Mouse (Mus musculus) heart, postnatal 36 days (tissue): ENCODE measurements around the gene Tmem177. TPM values are rescaled to one million over a fixed set of nuclear protein-coding genes. Genes with fewer than 3 reads are reported as not detected.

ENCODE experiments used
- DNase-seq, 2 experiments: peaks; one replicate each; pipeline ENCODE4 v3.0.0; 2021 to 2022
- intact Hi-C: fragments of 180-260 bp; cut with DNase I; formaldehyde crosslinking; loops from one replicate; pipeline ENCODE4 v1.15.1; 2025
- total RNA-seq, 2 experiments: library from RNA; stranded (reverse); gene quantifications; 2 replicates each; pipeline ENCODE4 v1.2.3; 2021

Tmem177 gene
- total RNA-seq, 2 experiments from 2014 or later, result 9.6 to 10.0 TPM

DNA sequence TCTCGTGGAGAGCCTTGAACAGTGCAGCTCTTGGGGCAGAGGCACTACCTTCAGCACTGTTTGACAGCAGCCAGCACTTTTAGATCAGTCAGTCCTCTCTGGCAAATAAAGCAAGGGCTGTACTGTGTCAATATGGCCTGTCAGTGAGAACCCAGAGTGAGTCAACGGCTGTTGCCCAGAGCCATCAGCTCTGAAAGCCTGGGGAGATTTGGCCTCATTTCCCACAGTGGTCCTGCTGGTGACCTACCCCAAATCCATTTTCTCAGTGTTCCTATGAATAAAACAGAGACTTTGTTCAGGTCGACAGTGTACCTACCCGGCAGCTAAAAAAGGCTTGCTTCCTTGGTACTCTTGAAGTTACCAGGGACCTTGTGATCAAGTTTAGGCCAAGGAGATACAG, 21.1 kb downstream of the Tmem177 start:
- intact Hi-C loops, result no loop called here
- no peak for DNase-seq

GRCm38 (mm10) chr1:119891149-119891548, 21.9 kb downstream of the Tmem177 start:
- no peak for DNase-seq
- intact Hi-C loops, result no loop called here

GRCm38 (mm10) chr1:119889347-119889746, 23.7 kb downstream of the Tmem177 start:
- intact Hi-C loops, result no loop called here
- no peak for DNase-seq

- intact Hi-C loops, result no loop called here
- DNase-seq, result no peak
Observed at GRCm38 (mm10) chr1:119886320-119886719, 26.7 kb downstream of the Tmem177 start.

GRCm38 (mm10) chr1:119884272-119884671, 28.7 kb downstream of the Tmem177 start:
- no peak for DNase-seq
- intact Hi-C loops, result no loop called here

DNA sequence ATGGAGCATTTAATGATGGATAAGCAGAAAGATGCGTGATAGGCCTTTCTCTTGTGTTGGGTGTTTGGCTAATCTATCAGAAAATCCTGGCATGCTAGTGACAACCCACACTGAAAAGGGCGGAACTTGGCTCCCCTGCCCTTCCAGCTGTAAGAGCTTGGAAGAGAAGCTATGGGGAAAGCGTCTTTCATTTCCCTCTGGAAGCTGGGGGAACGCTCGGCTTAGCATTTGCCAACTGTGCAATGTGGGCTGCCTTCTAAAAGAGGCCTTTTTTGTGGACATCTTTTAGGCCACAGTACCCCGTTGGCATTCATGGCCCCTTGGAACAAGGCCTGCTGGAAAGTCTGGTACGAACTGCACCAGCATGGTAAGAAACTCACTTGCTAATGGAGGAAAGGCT, 34.1 kb downstream of the Tmem177 start:
- peak; percentile 5 to 10 for DNase-seq
- intact Hi-C loops, result no loop called here

GRCm38 (mm10) chr1:119877469-119877868, 35.5 kb downstream of the Tmem177 start:
- DNase-seq, result no peak
- intact Hi-C loops, result no loop called here

DNA sequence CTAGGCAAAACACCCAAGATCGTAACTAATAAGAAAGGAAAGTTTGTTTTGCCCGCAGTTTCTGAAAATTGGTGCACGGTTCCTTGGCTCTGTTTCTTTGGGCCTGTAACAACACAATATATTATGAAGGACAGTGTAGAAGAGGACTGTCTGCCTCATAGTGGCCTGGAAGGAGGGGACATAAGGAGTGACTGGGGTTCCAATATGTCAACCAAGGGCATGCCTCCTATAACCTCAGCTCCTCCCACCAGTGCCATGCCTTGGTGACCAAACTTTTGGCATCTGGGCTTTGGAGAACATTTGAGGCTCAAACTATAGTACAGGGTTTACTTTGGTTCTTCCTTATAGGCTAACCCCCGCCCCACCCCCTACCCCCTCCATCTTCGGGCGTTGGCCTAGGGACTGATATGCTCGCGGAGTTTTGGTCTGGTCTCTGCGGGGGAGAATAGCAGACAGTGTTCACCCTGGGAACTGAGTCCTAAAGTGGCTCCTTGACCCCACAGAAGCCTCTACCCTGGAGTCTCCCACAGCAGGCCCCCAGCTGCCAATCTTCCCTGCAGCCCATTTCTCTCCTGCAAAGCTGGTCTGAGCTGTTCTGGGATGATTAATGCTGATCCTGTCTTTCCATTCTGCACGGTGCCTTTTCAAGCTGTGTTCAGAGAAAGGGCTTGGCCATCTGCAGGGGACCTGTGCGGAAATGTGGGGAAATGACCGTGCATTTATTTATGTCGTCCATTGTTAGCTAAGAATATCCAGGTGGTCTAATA, 44.4 kb downstream of the Tmem177 start:
- intact Hi-C loops, result no loop called here
- no peak for DNase-seq

DNA sequence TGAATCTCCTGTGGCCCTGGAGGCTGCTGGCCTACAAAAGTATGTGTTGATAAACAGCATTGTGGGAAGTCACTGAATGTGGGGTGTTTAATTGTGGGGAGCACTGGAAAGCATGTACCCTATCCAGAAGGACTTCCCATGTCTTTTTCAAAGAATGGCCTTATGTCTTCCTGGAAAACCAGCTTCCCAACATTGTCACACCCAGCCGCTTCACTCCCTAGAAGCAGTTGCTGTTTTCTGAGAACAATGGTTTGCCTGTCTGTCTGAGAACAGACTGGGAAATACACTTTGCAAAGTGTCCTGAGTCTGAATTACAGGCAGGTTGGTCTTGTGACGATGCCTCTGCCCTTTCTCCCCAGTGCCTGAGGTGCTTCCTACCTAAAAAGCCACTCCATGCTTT, 45.7 kb downstream of the Tmem177 start:
- intact Hi-C loops, result no loop called here
- DNase-seq, result no peak

DNA sequence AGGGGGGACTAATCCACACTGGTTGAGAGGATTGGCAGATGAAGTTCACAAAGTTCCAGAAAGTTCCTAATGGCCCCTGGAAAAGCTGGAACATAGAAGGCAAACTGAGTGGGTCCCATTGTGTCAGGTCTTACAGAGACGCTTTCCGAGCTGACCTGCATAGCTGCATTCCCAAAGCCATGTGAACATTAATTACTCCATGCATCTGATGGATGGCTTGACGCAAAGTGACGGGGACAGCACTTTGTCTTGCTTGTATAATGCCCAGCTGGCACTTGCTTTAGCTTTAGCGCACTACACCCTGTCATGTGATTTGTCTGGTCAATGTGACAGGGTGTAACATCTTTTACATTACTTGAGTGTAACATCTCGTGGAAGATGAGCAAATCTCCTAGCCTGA, 47.7 kb downstream of the Tmem177 start:
- intact Hi-C loops, result no loop called here
- DNase-seq, result no peak

GRCm38 (mm10) chr1:119863507-119864296, 49.3 kb downstream of the Tmem177 start:
- DNase-seq, result no peak
- intact Hi-C loops, result no loop called here

DNA sequence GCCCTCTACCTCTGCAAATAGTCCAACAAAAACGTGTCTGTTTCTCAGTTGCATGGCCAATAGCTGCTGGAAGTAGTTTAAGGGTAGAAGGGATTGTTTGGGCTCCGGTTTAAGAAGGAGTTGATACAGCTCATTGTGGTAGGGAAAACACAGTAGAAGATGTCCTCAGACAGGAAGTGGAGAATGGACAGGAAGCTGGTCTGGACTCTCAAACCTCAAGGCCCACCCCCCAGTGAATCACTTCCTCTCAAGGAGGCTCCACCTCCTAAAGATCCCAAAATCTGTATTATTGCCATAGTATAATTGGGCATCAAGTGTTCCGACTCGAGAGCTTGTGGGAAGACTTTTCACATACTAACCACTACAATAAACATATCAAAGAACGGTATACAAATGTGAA, 53.4 kb downstream of the Tmem177 start:
- no peak for DNase-seq
- intact Hi-C loops, result no loop called here

Other genes starting within 250 kb of the Tmem177 start
- gene Ptpn4, start 75.6 kb downstream of the Tmem177 start, total RNA-seq, result 10 to 100 TPM; 30.6 to 31.2 TPM
- gene Cfap221, start 84.0 kb upstream of the Tmem177 start, total RNA-seq, result not detected
- gene Sctr, start 93.7 kb upstream of the Tmem177 start, total RNA-seq, result not detected
- 1 to 10 TPM; 5.4 to 8.8 TPM for gene Tmem37, start 160.9 kb upstream of the Tmem177 start, total RNA-seq
- gene Dbi, start 207.9 kb upstream of the Tmem177 start, total RNA-seq, result 100 to 1,000 TPM; 268 to 306 TPM
- 1 to 10 TPM; 4.3 to 7.5 TPM for gene 3110009E18Rik, start 208.0 kb upstream of the Tmem177 start, total RNA-seq